Mouse (Mus musculus) kidney, adult 2 months (tissue): ENCODE measurements at regions not wholly inside any gene's neighbourhood (a gene's known extent, or its start where the extent isn't known, plus 50 kb on each side); places are given as distances from the start of the nearest gene placed in this dataset.
A peak's percentile ranks its signal among the peaks of the same experiment; 100 is the strongest.

ENCODE experiments used
- DNase-seq: peaks from one replicate; pipeline ENCODE4 v3.0.0; 2021
- H3K27ac ChIP-seq: fragments of 200-500 bp; 2 replicates; pipeline ENCODE4 v1.5.1; 2012; ENCODE audit warnings: low read depth, low read length, control low read depth, inconsistent platforms; ENCODE audit not compliant: insufficient read depth
- H3K27me3 ChIP-seq: fragments of 200-500 bp; replicated peaks from 2 replicates; pipeline ENCODE4 v1.6.1; 2012; ENCODE audit warnings: mild to moderate bottlenecking, moderate library complexity, low read length, inconsistent platforms; ENCODE audit not compliant: control insufficient read depth, insufficient read depth
- H3K36me3 ChIP-seq: fragments of 200-500 bp; 2 replicates; pipeline ENCODE4 v1.6.1; 2012; ENCODE audit warnings: mild to moderate bottlenecking, moderate library complexity, low read length, inconsistent platforms; ENCODE audit not compliant: control insufficient read depth, insufficient read depth
- H3K4me1 ChIP-seq: fragments of 200-500 bp; 2 replicates; pipeline ENCODE4 v1.6.1; 2011; ENCODE audit warnings: low read length; ENCODE audit not compliant: control insufficient read depth, insufficient read depth
- H3K4me3 ChIP-seq: fragments of 200-500 bp; 2 replicates; pipeline ENCODE4 v1.5.1; 2011; ENCODE audit warnings: mild to moderate bottlenecking, low read depth, low read length, control low read depth; ENCODE audit not compliant: insufficient read depth
- CTCF ChIP-seq: fragments of 200-500 bp; conservative IDR thresholded peaks from 2 replicates; pipeline ENCODE4 v1.5.1; 2011; ENCODE audit warnings: low read depth, mild to moderate bottlenecking, control low read depth, low read length, moderate library complexity, mixed read lengths; ENCODE audit not compliant: insufficient read depth, insufficient read length
- POLR2A ChIP-seq: fragments of 200-500 bp; IDR thresholded peaks from one replicate; pipeline ENCODE4 v1.6.1; 2011; ENCODE audit warnings: low read depth, low read length, control low read depth
- WGBS: fragments of 180-500 bp; shearing (Covaris S2); methylation state at CpG from one replicate; pipeline ENCODE4 v1.1.7; 2018; 5-methylcytosine and 5-hydroxymethylcytosine counted together

- DNase-seq: peak; percentile 34
- Histone ChIP-seq H3K4me1 (no peaks in the 10 kb centered on the region), H3K27me3 (no peaks in the 10 kb centered on the region), H3K4me3 (no peak overlapping the region), H3K36me3 (no peaks in the 10 kb centered on the region), H3K27ac (no peak overlapping the region)
- TF ChIP-seq CTCF: no peak
- TF ChIP-seq POLR2A: no peak
Observed at GRCm38 (mm10) chr1:81696129-81696528, 536.8 kb upstream of the Gm9747 start.

DNA sequence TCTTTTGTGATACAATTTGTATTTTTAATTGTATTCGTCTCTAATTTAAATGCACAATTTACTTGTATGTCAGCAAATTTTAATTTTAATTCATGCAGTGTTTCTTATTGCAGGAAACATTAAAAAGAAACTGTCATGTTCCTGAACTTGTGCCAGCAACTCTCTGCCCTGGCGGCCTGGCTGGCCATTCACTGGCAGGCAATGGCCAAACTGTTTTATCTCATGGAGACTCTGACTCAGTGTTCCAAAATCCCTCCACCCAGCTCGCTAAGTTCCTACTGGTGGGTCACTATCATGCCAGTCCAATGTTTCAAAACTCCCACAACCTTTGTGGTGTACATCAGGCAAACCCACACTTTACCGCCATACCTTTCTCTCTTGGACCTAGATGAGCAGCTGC is 523.7 kb upstream of the Gm9747 start:
- TF ChIP-seq POLR2A: no peak
- no peak for TF ChIP-seq CTCF
- no peak for DNase-seq
- H3K27me3 ChIP-seq: no peaks in the 10 kb centered on the region
- WGBS: 87% methylated on average over 4 of the region's 4 CpGs
- no peak overlapping the region for H3K4me3 ChIP-seq
- no peak overlapping the region for H3K27ac ChIP-seq
- H3K4me1 ChIP-seq: no peaks in the 10 kb centered on the region
- H3K36me3 ChIP-seq: no peaks in the 10 kb centered on the region

DNA sequence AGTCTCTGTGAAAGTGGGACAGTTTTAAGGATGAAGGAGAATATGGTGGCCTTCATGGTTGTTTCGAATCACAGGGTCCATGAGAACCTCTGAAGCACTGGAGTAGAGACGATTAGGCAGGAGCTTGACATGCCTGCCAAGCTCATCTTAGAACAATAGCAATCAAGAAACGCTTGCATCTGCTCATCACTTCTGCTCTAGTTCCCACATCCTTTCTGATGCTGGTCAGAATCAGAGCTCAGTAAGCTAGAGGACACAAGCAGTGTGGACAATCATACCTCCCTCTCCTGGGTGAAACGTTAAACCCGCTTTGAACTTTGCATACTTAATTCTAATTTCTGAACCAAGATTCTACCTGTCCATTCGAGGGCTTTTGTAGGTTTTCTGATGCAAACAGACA is 515.8 kb upstream of the Gm9747 start:
- WGBS: 82% methylated on average over 6 of the region's 6 CpGs
- no peaks in the 10 kb centered on the region for H3K4me1 ChIP-seq

GRCm38 (mm10) chr1:81718233-81718632 is 514.7 kb upstream of the Gm9747 start:
- no peak overlapping the region for H3K27ac ChIP-seq
- no peaks in the 10 kb centered on the region for H3K4me1 ChIP-seq
- no peaks in the 10 kb centered on the region for H3K36me3 ChIP-seq
- H3K27me3 ChIP-seq: no peaks in the 10 kb centered on the region
- no peak overlapping the region for H3K4me3 ChIP-seq
- no peak for DNase-seq
- TF ChIP-seq POLR2A (no peak), CTCF (no peak)

More for the DNA sequence above, 515.8 kb upstream of the Gm9747 start:
- DNase-seq: no peak
- no peaks in the 10 kb centered on the region for H3K36me3 ChIP-seq
- H3K27me3 ChIP-seq: no peaks in the 10 kb centered on the region
- no peak for TF ChIP-seq CTCF
- TF ChIP-seq POLR2A: no peak
- H3K27ac ChIP-seq: no peak overlapping the region
- no peak overlapping the region for H3K4me3 ChIP-seq

DNA sequence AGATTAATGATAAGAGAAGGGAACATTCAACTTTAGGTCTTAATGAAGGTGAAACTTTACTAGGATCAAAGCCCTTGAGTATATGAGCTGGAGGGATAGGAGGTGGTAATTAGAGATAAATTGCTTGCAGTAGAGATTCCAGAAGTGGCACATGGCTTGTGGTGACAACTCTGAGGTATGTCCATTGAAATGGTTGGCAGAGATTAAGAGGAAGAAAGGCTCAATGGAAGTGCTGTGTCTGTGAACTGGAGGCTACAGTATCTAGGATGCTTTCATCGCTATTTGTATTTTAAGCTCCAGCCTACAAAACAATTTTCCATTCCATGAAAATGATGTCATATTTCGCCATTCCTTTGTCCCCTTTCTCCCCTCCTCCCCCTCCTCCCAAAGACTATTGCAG is 508.1 kb upstream of the Gm9747 start:
- DNase-seq: no peak
- H3K4me1 ChIP-seq: no peaks in the 10 kb centered on the region
- no peaks in the 10 kb centered on the region for H3K36me3 ChIP-seq
- WGBS: 84% methylated on average over 2 of the region's 2 CpGs
- H3K4me3 ChIP-seq: no peak overlapping the region
- H3K27ac ChIP-seq: no peak overlapping the region
- no peak for TF ChIP-seq POLR2A
- no peaks in the 10 kb centered on the region for H3K27me3 ChIP-seq

DNA sequence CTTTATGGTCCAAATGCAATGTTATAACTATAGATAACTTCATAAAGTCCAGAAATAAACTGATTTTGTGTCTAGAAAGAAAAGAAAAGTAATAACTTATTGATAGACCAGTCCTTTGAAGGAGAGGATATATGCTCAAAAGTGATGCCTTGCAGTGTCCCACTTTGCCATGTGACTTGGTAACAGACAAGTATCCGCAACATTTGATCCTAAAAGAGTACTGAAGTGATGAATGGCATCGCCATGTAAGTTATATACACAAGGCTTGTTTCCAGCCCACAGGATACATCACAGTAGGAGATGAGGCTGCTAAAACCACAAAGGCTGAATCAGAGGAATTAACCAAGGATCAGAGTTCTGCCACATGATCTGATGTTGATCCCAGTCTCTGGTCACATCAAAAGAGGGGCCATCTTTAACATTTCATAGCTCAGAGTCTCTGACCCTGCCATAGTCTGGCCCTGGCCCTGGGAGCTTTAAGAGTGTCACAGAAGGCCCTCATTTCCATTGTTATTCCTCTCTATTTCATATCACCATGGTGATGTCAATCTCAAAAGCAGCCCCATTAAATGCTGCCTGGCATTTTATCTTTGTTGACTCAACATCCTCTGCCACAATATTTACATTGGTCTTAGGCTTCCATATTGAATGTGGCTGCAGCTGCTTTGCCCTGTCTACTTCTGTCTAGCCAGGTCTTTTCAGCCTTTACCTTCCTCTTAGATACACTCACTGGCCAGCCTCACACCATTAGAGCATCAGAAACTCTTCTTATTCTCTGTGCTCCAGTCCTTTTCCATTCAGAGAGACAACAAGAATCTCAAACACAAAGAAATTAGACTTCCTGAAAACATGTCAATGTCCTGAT is 506.4 kb upstream of the Gm9747 start:
- WGBS: 96% methylated on average over 2 of the region's 2 CpGs
- Histone ChIP-seq H3K4me3 (no peak overlapping the region), H3K36me3 (no peaks in the 10 kb centered on the region), H3K27ac (no peak overlapping the region), H3K27me3 (no peaks in the 10 kb centered on the region), H3K4me1 (no peaks in the 10 kb centered on the region)
- no peak for DNase-seq
- no peak for TF ChIP-seq POLR2A
- no peak for TF ChIP-seq CTCF

- H3K27ac ChIP-seq: no peak overlapping the region
- TF ChIP-seq POLR2A (no peak), CTCF (no peak)
- WGBS: 82% methylated on average over 6 of the region's 6 CpGs
- no peaks in the 10 kb centered on the region for H3K36me3 ChIP-seq
- no peak for DNase-seq
- no peaks in the 10 kb centered on the region for H3K4me1 ChIP-seq
- no peak overlapping the region for H3K4me3 ChIP-seq
- H3K27me3 ChIP-seq: no peaks in the 10 kb centered on the region
Observed at GRCm38 (mm10) chr1:81737111-81737833, 495.6 kb upstream of the Gm9747 start.

DNA sequence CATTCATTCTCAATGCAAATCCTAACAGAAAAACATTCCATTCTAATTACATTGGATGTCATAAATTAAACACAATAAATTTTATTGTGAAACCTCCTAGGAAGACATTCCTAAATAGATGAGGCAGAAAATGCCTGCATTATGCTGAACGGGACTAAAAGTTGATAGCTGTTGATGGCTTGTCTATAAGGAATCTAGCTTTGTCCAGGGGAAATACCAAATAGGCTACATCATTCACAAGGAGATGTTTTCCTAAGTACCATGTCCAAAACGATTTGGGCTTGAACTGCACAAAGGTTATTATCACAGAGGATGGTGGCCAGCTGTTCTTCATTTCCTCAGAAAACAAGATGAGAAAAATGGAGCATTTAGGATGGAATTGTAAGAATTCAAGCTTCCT is 494.5 kb upstream of the Gm9747 start:
- TF ChIP-seq POLR2A: no peak
- TF ChIP-seq CTCF: no peak
- DNase-seq: no peak
- Histone ChIP-seq H3K27me3 (no peaks in the 10 kb centered on the region), H3K27ac (no peak overlapping the region), H3K4me3 (no peak overlapping the region), H3K36me3 (no peaks in the 10 kb centered on the region), H3K4me1 (no peaks in the 10 kb centered on the region)
- WGBS: 34% methylated on average over 2 of the region's 2 CpGs
